Mouse (Mus musculus) limb, embryonic 12.5 days (tissue): ENCODE results near the gene Psen1. TPM values are rescaled to one million over a fixed set of nuclear protein-coding genes. Genes with fewer than 3 reads are reported as not detected.
A peak's percentile ranks its signal among the peaks of the same experiment; 100 is the strongest.

Source experiments
- ATAC-seq: fragments of 200-750 bp; cut with Nextera tagmentation; 2 replicates; pipeline ENCODE4 v1.8.0; 2017; ENCODE audit warnings: low read depth, moderate TSS enrichment; ENCODE audit not compliant: insufficient number of reproducible peaks, insufficient read depth, low FRiP score, low TSS enrichment
- H3K27ac ChIP-seq: fragments of 300-500 bp; sonication (generic); 2 replicates; pipeline ENCODE4 v1.5.1; 2016; ENCODE audit warnings: mild to moderate bottlenecking, moderate library complexity
- H3K27me3 ChIP-seq: fragments of 300-500 bp; sonication (generic); 2 replicates; pipeline ENCODE4 v1.6.1; 2016; ENCODE audit warnings: mild to moderate bottlenecking, moderate library complexity
- H3K36me3 ChIP-seq: fragments of 300-500 bp; sonication (generic); 2 replicates; pipeline ENCODE4 v1.6.1; 2016; ENCODE audit warnings: mild to moderate bottlenecking, moderate library complexity
- H3K4me1 ChIP-seq: fragments of 300-500 bp; sonication (generic); replicated peaks from 2 replicates; pipeline ENCODE4 v1.6.1; 2016
- H3K4me2 ChIP-seq: fragments of 300-500 bp; sonication (generic); 2 replicates; pipeline ENCODE4 v1.6.1; 2016; ENCODE audit warnings: mild to moderate bottlenecking, moderate library complexity
- H3K4me3 ChIP-seq: fragments of 300-500 bp; sonication (generic); replicated peaks from 2 replicates; pipeline ENCODE4 v1.5.1; 2016; ENCODE audit warnings: mild to moderate bottlenecking
- H3K9ac ChIP-seq: fragments of 300-500 bp; sonication (generic); replicated peaks from 2 replicates; pipeline ENCODE4 v1.6.1; 2016; ENCODE audit warnings: mild to moderate bottlenecking, moderate library complexity
- H3K9me3 ChIP-seq: fragments of 300-500 bp; sonication (generic); 2 replicates; pipeline ENCODE4 v1.6.1; 2016; ENCODE audit warnings: mild to moderate bottlenecking, moderate library complexity
- WGBS: fragments of 180-500 bp; shearing (Covaris S2); methylation state at CpG from one replicate; pipeline ENCODE4 v1.1.7; 2016; 5-methylcytosine and 5-hydroxymethylcytosine counted together
- polyA plus RNA-seq: library from polyadenylated mRNA; unstranded; fragments of >200 nt; fragmentation: Nextera tagmentation; extraction: Ambion mirVana; gene quantifications from 2 replicates; pipeline ENCODE4 v1.2.1, GENCODE M21; 2016

Gene Psen1
- polyA plus RNA-seq, 1 experiment from 2014 or later: 56.5 TPM

DNA sequence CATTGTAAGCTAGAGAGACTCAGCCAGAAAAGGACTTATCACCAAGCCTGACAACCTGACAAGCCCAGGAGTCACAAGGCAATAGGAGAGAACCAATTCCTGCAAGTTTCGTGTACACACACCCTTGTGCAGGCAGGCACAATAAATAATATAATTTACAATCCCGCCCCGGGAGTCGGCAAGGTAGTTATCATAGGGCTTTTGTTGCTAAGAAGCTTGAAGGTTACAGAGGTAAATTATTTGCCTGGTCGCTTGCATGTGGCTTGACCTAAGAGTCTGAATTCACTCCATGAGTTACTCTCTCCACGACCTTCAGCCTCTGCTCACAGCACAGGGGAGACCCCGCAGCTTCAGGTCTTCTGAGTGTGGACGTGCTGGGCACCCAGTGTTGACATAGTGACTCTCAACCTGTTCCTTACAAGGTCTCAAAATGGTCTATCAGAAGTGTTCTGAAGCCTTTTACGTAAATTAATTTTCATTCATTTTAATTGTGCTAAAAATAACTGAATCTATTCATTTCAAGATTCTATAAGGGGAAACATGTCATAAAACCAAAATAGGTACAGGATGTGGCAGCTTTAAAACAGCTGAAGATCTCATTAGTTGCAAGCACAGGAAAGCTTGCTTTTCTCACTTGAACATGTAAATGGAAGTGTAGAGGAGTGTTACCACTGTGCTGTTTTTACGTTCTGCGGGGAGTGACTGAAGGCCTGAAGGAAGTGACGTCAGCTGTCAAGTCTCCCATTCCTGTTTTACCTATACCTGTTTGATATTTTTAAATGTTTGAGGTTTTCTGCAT is 38.8 kb downstream of the Psen1 start:
- H3K4me1 ChIP-seq: 0 out of 2 replicates have a peak, but pooled peaks cover 6% of the 10 kb centered on the region
- 67% methylated on average over 12 of the region's 12 CpGs for WGBS
- no peaks in the 10 kb centered on the region for H3K27me3 ChIP-seq
- no peak overlapping the region for H3K4me2 ChIP-seq
- no peak for ATAC-seq
- H3K9me3 ChIP-seq: no peaks in the 10 kb centered on the region
- peak overlapping the region; percentile 41 for H3K27ac ChIP-seq
- H3K4me3 ChIP-seq: no peak overlapping the region
- no peak overlapping the region for H3K9ac ChIP-seq
- H3K36me3 ChIP-seq: peaks cover 95% of the 10 kb centered on the region

GRCm38 (mm10) chr12:83732225-83732624 is 44.3 kb downstream of the Psen1 start:
- Histone ChIP-seq H3K9ac (no peak overlapping the region), H3K4me1 (no peaks in the 10 kb centered on the region), H3K9me3 (no peaks in the 10 kb centered on the region), H3K36me3 (peaks cover 96% of the 10 kb centered on the region), H3K27me3 (no peaks in the 10 kb centered on the region), H3K4me3 (no peak overlapping the region), H3K4me2 (no peak overlapping the region), H3K27ac (no peak overlapping the region)
- WGBS: 94% methylated on average over 5 of the region's 5 CpGs
- ATAC-seq: no peak

GRCm38 (mm10) chr12:83734047-83734446 is 46.1 kb downstream of the Psen1 start:
- Histone ChIP-seq H3K4me3 (no peak overlapping the region), H3K27me3 (no peaks in the 10 kb centered on the region), H3K9ac (no peak overlapping the region), H3K36me3 (peaks cover 82% of the 10 kb centered on the region), H3K4me1 (no peaks in the 10 kb centered on the region), H3K9me3 (no peaks in the 10 kb centered on the region), H3K4me2 (no peak overlapping the region), H3K27ac (no peak overlapping the region)
- WGBS: 92% methylated on average over 10 of the region's 10 CpGs
- ATAC-seq: no peak

GRCm38 (mm10) chr12:83736236-83736635 is 48.3 kb downstream of the Psen1 start:
- no peak for ATAC-seq
- Histone ChIP-seq H3K27ac (no peak overlapping the region), H3K9me3 (no peaks in the 10 kb centered on the region), H3K36me3 (peaks cover 60% of the 10 kb centered on the region), H3K4me1 (no peaks in the 10 kb centered on the region), H3K27me3 (no peaks in the 10 kb centered on the region), H3K4me3 (no peak overlapping the region), H3K4me2 (no peak overlapping the region), H3K9ac (no peak overlapping the region)
- 89% methylated on average over 8 of the region's 8 CpGs for WGBS

GRCm38 (mm10) chr12:83738651-83739050 is 50.7 kb downstream of the Psen1 start:
- Histone ChIP-seq H3K36me3 (peaks cover 37% of the 10 kb centered on the region), H3K27ac (no peak overlapping the region), H3K9ac (no peak overlapping the region), H3K27me3 (no peaks in the 10 kb centered on the region), H3K4me2 (no peak overlapping the region), H3K9me3 (no peaks in the 10 kb centered on the region), H3K4me3 (no peak overlapping the region), H3K4me1 (peaks cover 2% of the 10 kb centered on the region; the same call in 1 of the 2 replicates)
- 89% methylated on average over 1 of the region's 1 CpGs for WGBS
- no peak for ATAC-seq

- H3K36me3 ChIP-seq: peaks cover 8% of the 10 kb centered on the region; the same call in 1 of the 2 replicates
- H3K4me2 ChIP-seq: no peak overlapping the region
- no peaks in the 10 kb centered on the region for H3K9me3 ChIP-seq
- no peaks in the 10 kb centered on the region for H3K27me3 ChIP-seq
- no peak overlapping the region for H3K27ac ChIP-seq
- no peak overlapping the region for H3K4me3 ChIP-seq
- peaks cover 12% of the 10 kb centered on the region; the same call in 1 of the 2 replicates for H3K4me1 ChIP-seq
- 51% methylated on average over 5 of the region's 5 CpGs for WGBS
- H3K9ac ChIP-seq: no peak overlapping the region
- no peak for ATAC-seq
Observed at GRCm38 (mm10) chr12:83741722-83742121, 53.8 kb downstream of the Psen1 start.

DNA sequence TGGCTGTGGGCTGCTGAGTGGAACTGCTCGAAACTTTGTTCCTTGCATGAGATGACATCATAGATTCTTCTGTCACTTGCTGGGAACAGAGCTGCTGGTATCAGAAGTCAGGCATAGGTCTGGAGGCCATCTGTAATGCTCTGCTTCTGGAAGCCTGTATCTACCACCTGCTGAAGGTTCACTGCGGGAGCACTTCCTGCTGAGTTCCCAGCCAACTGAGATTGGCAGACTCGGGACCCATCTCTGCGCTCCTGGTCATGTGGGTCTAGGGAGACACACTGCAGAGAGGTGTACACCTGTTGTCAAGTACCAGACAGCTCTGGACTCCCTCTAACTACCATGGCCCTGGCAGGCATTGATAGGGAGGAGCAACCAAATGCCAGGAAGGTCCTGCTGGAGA is 54.9 kb downstream of the Psen1 start:
- Histone ChIP-seq H3K4me2 (no peak overlapping the region), H3K27me3 (no peaks in the 10 kb centered on the region), H3K27ac (no peak overlapping the region), H3K4me1 (peaks cover 12% of the 10 kb centered on the region; the same call in 1 of the 2 replicates), H3K36me3 (no peaks in the 10 kb centered on the region), H3K9ac (no peak overlapping the region), H3K4me3 (no peak overlapping the region), H3K9me3 (no peaks in the 10 kb centered on the region)
- 77% methylated on average over 4 of the region's 4 CpGs for WGBS
- ATAC-seq: no peak

- ATAC-seq: no peak
- peaks cover 12% of the 10 kb centered on the region; the same call in 1 of the 2 replicates for H3K4me1 ChIP-seq
- H3K27ac ChIP-seq: no peak overlapping the region
- H3K9me3 ChIP-seq: no peaks in the 10 kb centered on the region
- no peaks in the 10 kb centered on the region for H3K36me3 ChIP-seq
- H3K4me2 ChIP-seq: no peak overlapping the region
- H3K4me3 ChIP-seq: no peak overlapping the region
- 59% methylated on average over 3 of the region's 3 CpGs for WGBS
- H3K27me3 ChIP-seq: no peaks in the 10 kb centered on the region
- no peak overlapping the region for H3K9ac ChIP-seq
Observed at GRCm38 (mm10) chr12:83743712-83744111, 55.8 kb downstream of the Psen1 start.

DNA sequence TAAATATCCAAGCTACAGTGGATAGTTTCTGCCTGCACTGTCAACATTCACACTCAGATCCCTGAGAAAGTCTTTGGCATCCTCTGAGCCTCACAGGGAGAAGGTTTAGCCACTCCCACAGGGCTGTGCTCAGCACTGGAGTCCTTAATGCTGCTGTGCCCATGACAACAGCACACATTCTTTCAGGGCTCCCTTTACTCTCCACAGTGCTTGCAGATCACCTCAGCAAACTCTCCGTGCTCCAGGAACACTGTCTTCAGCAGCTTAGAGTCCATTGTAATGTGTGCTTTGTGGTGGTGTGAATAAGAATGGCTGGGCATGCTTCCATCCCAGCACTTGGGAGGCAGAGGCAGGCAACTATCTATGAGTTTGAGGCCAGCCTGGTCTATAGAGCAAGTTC is 61.2 kb downstream of the Psen1 start:
- WGBS: 81% methylated on average over 1 of the region's 1 CpGs
- Histone ChIP-seq H3K27ac (no peak overlapping the region), H3K4me1 (peaks cover 18% of the 10 kb centered on the region), H3K4me3 (no peak overlapping the region), H3K9ac (no peak overlapping the region), H3K27me3 (no peaks in the 10 kb centered on the region), H3K4me2 (no peak overlapping the region), H3K36me3 (no peaks in the 10 kb centered on the region), H3K9me3 (0 out of 2 replicates have a peak, but pooled peaks cover 4% of the 10 kb centered on the region)
- no peak for ATAC-seq

GRCm38 (mm10) chr12:83752495-83752894 is 64.5 kb downstream of the Psen1 start:
- Histone ChIP-seq H3K36me3 (no peaks in the 10 kb centered on the region), H3K9me3 (0 out of 2 replicates have a peak, but pooled peaks cover 4% of the 10 kb centered on the region), H3K9ac (no peak overlapping the region), H3K4me1 (peaks cover 13% of the 10 kb centered on the region), H3K4me3 (no peak overlapping the region), H3K27me3 (no peaks in the 10 kb centered on the region), H3K4me2 (no peak overlapping the region), H3K27ac (peak overlapping the region; percentile 45; the same call in 1 of the 2 replicates)
- no peak for ATAC-seq
- 27% methylated on average over 2 of the region's 2 CpGs for WGBS

DNA sequence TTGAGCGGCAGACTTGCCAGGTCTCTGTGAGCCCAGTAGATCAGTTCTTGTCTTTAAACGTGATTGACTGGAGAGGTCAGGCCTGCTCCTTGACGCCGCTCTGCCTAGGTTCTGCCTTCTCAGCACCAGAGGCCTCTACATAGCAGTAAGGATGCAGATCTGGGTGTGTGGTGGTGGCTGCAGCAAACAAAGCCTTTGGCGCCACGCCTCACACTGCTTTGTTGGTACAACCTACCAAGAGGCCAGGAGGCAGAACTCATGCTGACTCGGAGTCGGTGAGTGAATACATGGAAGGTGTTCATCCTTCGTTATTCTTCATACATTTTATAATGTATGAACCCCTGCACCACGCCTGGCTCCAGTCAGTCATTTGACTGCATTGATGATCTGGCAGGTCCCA is 70.8 kb downstream of the Psen1 start:
- no peak overlapping the region for H3K4me3 ChIP-seq
- no peak overlapping the region for H3K9ac ChIP-seq
- no peak overlapping the region for H3K4me2 ChIP-seq
- WGBS: 77% methylated on average over 10 of the region's 10 CpGs
- H3K27me3 ChIP-seq: peaks cover 6% of the 10 kb centered on the region; the same call in 1 of the 2 replicates
- H3K36me3 ChIP-seq: no peaks in the 10 kb centered on the region
- peaks cover 18% of the 10 kb centered on the region for H3K4me1 ChIP-seq
- no peak overlapping the region for H3K27ac ChIP-seq
- H3K9me3 ChIP-seq: no peaks in the 10 kb centered on the region
- ATAC-seq: no peak

- peaks cover 13% of the 10 kb centered on the region for H3K27me3 ChIP-seq
- H3K4me1 ChIP-seq: peaks cover 24% of the 10 kb centered on the region
- no peak overlapping the region for H3K9ac ChIP-seq
- 84% methylated on average over 2 of the region's 2 CpGs for WGBS
- no peaks in the 10 kb centered on the region for H3K9me3 ChIP-seq
- H3K4me3 ChIP-seq: no peak overlapping the region
- H3K36me3 ChIP-seq: no peaks in the 10 kb centered on the region
- ATAC-seq: no peak
- H3K4me2 ChIP-seq: no peak overlapping the region
- no peak overlapping the region for H3K27ac ChIP-seq
Observed at GRCm38 (mm10) chr12:83760201-83760600, 72.2 kb downstream of the Psen1 start.
